Mouse (Mus musculus): ENCODE results near the gene Eef1a2. TPM values are rescaled to one million over a fixed set of nuclear protein-coding genes. Genes with fewer than 3 reads are reported as not detected.

Gene Eef1a2
- polyA plus RNA-seq, 1 experiment: not detected

DNA sequence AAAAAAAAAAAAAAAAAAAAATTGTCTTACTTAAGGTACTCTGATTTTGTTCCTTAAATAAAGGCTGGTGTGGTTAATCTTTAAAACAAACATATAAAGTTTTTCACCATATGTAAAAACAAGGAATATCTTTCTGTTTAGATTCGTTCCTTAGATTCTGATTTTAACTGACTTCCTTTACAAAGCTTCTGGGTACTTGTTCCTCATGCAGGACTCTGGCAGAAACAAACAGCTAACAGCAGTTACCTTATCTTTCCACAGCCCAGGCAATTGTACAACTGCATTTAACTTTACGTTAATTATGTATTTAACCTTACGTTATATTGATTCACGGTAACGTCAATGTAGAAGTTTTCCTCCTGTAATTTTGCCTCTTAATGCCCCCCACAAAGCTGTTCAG lies 9.7 kb upstream of the Eef1a2 start:
- Histone ChIP-seq H3K27me3 (ENCODE audit: control insufficient read depth, insufficient read depth, low read length, poor library complexity, severe bottlenecking) (no peaks in the 10 kb centered on the region), H3K4me3 (ENCODE audit: low read depth, low read length) (no peak overlapping the region), H3K36me3 (ENCODE audit: control insufficient read depth, insufficient read depth, low read length, poor library complexity, severe bottlenecking) (no peaks in the 10 kb centered on the region), H3K4me1 (ENCODE audit: control insufficient read depth, insufficient read depth, low read length) (no peaks in the 10 kb centered on the region), H3K9me3 (replicated peaks; ENCODE audit: control insufficient read depth, insufficient read depth, low read length, poor library complexity, severe bottlenecking) (peaks cover 11% of the 10 kb centered on the region; the same call in 1 of the 2 replicates), H3K27ac (ENCODE audit: insufficient read depth, low read length) (no peak overlapping the region), H3K9ac (ENCODE audit: low read depth, poor library complexity, severe bottlenecking) (no peak overlapping the region)
- TF ChIP-seq CTCF (IDR thresholded peaks at IDR 0.05; ENCODE audit: low read depth, low read length) (no peak), POLR2A (IDR thresholded peaks at IDR 0.05; ENCODE audit: insufficient read depth, low read length) (no peak)

DNA sequence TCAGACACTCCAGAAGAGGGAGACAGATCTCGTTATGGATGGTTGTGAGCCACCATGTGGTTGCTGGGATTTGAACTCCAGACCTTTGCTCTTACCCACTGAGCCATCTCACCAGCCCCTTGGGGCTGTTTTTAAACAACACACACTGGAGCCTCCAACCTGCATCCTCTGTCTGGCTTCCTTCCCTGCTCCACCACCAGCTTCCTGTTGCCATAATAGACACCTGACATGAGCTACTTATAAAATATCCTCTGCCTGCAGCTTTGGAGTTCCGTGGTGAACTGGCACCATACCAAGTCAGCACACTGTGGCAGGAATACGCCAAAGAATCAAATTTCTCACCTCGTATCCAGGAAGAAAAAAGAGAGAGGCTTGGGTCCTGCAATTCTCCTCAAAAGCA lies 4.0 kb upstream of the Eef1a2 start:
- Histone ChIP-seq H3K4me3 (ENCODE audit: low read depth, low read length) (no peak overlapping the region), H3K36me3 (ENCODE audit: control insufficient read depth, insufficient read depth, low read length, poor library complexity, severe bottlenecking) (no peaks in the 10 kb centered on the region), H3K9me3 (replicated peaks; ENCODE audit: control insufficient read depth, insufficient read depth, low read length, poor library complexity, severe bottlenecking) (no peaks in the 10 kb centered on the region), H3K9ac (ENCODE audit: low read depth, poor library complexity, severe bottlenecking) (no peak overlapping the region), H3K27ac (ENCODE audit: insufficient read depth, low read length) (no peak overlapping the region), H3K4me1 (ENCODE audit: control insufficient read depth, insufficient read depth, low read length) (no peaks in the 10 kb centered on the region), H3K27me3 (ENCODE audit: control insufficient read depth, insufficient read depth, low read length, poor library complexity, severe bottlenecking) (no peaks in the 10 kb centered on the region)
- no peak for TF ChIP-seq POLR2A (IDR thresholded peaks at IDR 0.05; ENCODE audit: insufficient read depth, low read length)
- no peak for TF ChIP-seq CTCF (IDR thresholded peaks at IDR 0.05; ENCODE audit: low read depth, low read length)
- TF ChIP-seq EP300 (IDR thresholded peaks at IDR 0.05; ENCODE audit: insufficient read depth, low read depth, low read length): no peak

DNA sequence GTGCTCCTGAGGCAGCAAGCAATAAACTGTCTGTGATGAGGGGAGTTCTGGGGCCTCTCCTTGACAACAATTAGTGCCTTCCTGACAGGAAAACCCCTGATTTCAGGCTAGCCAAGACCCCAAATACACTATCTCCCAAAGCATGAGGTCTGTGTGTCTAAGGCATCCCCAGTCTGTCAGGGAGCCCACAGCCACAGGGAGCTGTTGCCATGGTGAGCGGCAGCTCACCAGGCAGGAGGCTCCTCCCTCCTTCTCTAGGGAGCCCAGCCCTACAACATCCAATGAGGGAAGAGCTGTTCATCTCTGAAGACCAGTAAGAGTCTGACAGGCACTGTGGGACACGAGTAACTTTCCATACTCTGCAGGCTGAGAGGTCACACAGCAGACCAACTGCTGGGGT lies 3.0 kb upstream of the Eef1a2 start:
- TF ChIP-seq EP300 (IDR thresholded peaks at IDR 0.05; ENCODE audit: insufficient read depth, low read depth, low read length): no peak
- TF ChIP-seq POLR2A (IDR thresholded peaks at IDR 0.05; ENCODE audit: insufficient read depth, low read length): no peak
- no peak for TF ChIP-seq CTCF (IDR thresholded peaks at IDR 0.05; ENCODE audit: low read depth, low read length)
- Histone ChIP-seq H3K4me1 (ENCODE audit: control insufficient read depth, insufficient read depth, low read length) (no peaks in the 10 kb centered on the region), H3K4me3 (ENCODE audit: low read depth, low read length) (no peak overlapping the region), H3K27me3 (ENCODE audit: control insufficient read depth, insufficient read depth, low read length, poor library complexity, severe bottlenecking) (no peaks in the 10 kb centered on the region), H3K9ac (ENCODE audit: low read depth, poor library complexity, severe bottlenecking) (no peak overlapping the region), H3K36me3 (ENCODE audit: control insufficient read depth, insufficient read depth, low read length, poor library complexity, severe bottlenecking) (no peaks in the 10 kb centered on the region), H3K27ac (ENCODE audit: insufficient read depth, low read length) (no peak overlapping the region), H3K9me3 (replicated peaks; ENCODE audit: control insufficient read depth, insufficient read depth, low read length, poor library complexity, severe bottlenecking) (no peaks in the 10 kb centered on the region)

DNA sequence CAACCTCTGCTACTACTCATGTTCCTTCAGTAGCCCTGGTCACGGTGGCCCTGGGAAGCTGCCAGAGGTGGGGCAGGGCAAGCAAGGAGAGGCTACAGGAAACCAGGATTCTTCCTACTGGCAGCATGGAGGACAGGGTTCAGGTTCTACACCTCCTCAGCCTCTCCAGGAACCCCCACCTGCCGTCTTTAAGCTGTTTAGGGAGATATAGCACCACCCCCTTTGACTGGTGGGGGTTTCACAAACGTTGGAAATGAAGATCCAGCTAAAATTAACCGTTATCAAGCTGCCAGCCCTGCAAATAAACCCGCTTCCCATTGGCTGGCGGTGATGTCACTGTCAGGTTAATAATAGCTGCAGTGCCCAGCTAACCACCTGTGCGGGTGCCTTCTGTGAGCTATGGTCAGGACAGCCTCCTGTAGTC lies 2.3 kb upstream of the Eef1a2 start:
- Histone ChIP-seq H3K27ac (ENCODE audit: insufficient read depth, low read length) (no peak overlapping the region), H3K4me3 (ENCODE audit: low read depth, low read length) (no peak overlapping the region), H3K36me3 (ENCODE audit: control insufficient read depth, insufficient read depth, low read length, poor library complexity, severe bottlenecking) (no peaks in the 10 kb centered on the region), H3K27me3 (ENCODE audit: control insufficient read depth, insufficient read depth, low read length, poor library complexity, severe bottlenecking) (no peaks in the 10 kb centered on the region), H3K9me3 (replicated peaks; ENCODE audit: control insufficient read depth, insufficient read depth, low read length, poor library complexity, severe bottlenecking) (no peaks in the 10 kb centered on the region), H3K4me1 (ENCODE audit: control insufficient read depth, insufficient read depth, low read length) (no peaks in the 10 kb centered on the region), H3K9ac (ENCODE audit: low read depth, poor library complexity, severe bottlenecking) (no peak overlapping the region)
- TF ChIP-seq CTCF (IDR thresholded peaks at IDR 0.05; ENCODE audit: low read depth, low read length): no peak
- no peak for TF ChIP-seq EP300 (IDR thresholded peaks at IDR 0.05; ENCODE audit: insufficient read depth, low read depth, low read length)
- no peak for TF ChIP-seq POLR2A (IDR thresholded peaks at IDR 0.05; ENCODE audit: insufficient read depth, low read length)

DNA sequence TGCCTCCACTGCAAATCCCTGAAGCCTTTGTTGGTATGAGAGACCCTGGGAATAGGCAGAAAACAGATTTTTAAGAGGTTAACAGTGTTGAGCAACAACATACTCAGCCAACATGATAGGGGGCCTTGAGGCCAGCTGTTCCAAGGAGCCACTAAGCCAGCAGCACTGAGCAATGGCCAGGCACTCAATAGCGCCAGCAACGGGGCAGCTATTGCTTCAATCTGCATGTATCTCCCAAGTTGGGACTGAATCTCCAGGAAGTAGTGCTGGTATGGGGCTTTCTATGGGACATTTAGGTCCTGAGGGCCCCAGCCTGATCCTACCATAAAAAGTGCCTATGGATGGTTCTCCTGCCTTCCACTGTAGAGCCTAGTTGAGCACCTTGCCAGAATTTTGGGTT lies 1.7 kb upstream of the Eef1a2 start:
- no peak overlapping the region for H3K4me3 ChIP-seq (ENCODE audit: low read depth, low read length)
- no peaks in the 10 kb centered on the region for H3K27me3 ChIP-seq (ENCODE audit: control insufficient read depth, insufficient read depth, low read length, poor library complexity, severe bottlenecking)
- no peaks in the 10 kb centered on the region for H3K4me1 ChIP-seq (ENCODE audit: control insufficient read depth, insufficient read depth, low read length)
- H3K9ac ChIP-seq (ENCODE audit: low read depth, poor library complexity, severe bottlenecking): no peak overlapping the region
- no peak overlapping the region for H3K27ac ChIP-seq (ENCODE audit: insufficient read depth, low read length)
- TF ChIP-seq POLR2A (IDR thresholded peaks at IDR 0.05; ENCODE audit: insufficient read depth, low read length) (no peak), EP300 (IDR thresholded peaks at IDR 0.05; ENCODE audit: insufficient read depth, low read depth, low read length) (no peak), CTCF (IDR thresholded peaks at IDR 0.05; ENCODE audit: low read depth, low read length) (no peak)
- no peaks in the 10 kb centered on the region for H3K36me3 ChIP-seq (ENCODE audit: control insufficient read depth, insufficient read depth, low read length, poor library complexity, severe bottlenecking)
- no peaks in the 10 kb centered on the region for H3K9me3 ChIP-seq (replicated peaks; ENCODE audit: control insufficient read depth, insufficient read depth, low read length, poor library complexity, severe bottlenecking)

DNA sequence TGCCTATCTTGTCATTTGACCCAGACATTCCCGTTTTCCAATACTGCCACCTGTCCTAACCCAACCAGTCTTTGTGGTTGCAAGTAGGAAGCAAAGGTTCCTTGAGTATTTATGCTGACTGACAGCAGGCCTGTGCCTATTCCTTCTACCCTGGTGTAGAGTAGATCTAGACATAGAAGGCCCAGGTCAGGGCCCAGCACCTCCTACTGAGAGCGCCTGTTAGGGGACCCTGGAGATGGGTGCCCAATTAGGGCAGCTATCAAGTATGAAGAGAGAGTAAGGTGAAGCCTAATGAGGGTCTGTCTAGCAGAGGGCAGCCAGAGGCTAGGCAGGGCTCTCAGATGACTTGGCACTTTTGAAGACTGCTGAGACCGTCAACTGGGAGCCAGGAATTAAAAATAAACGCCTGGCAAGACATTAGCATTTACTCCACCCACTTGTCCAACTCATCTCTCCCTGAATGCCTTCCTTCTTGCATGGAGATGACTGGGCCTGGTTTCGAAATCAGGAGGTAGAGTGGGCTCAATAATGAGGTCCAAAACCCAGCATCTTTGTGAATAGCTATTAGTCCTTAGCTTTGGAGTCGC lies 995 bp upstream of the Eef1a2 start:
- no peaks in the 10 kb centered on the region for H3K27me3 ChIP-seq (ENCODE audit: control insufficient read depth, insufficient read depth, low read length, poor library complexity, severe bottlenecking)
- no peak overlapping the region for H3K4me3 ChIP-seq (ENCODE audit: low read depth, low read length)
- no peaks in the 10 kb centered on the region for H3K9me3 ChIP-seq (replicated peaks; ENCODE audit: control insufficient read depth, insufficient read depth, low read length, poor library complexity, severe bottlenecking)
- no peak overlapping the region for H3K9ac ChIP-seq (ENCODE audit: low read depth, poor library complexity, severe bottlenecking)
- no peaks in the 10 kb centered on the region for H3K36me3 ChIP-seq (ENCODE audit: control insufficient read depth, insufficient read depth, low read length, poor library complexity, severe bottlenecking)
- H3K4me1 ChIP-seq (ENCODE audit: control insufficient read depth, insufficient read depth, low read length): no peaks in the 10 kb centered on the region
- no peak overlapping the region for H3K27ac ChIP-seq (ENCODE audit: insufficient read depth, low read length)
- TF ChIP-seq CTCF (IDR thresholded peaks at IDR 0.05; ENCODE audit: low read depth, low read length) (no peak), POLR2A (IDR thresholded peaks at IDR 0.05; ENCODE audit: insufficient read depth, low read length) (no peak), EP300 (IDR thresholded peaks at IDR 0.05; ENCODE audit: insufficient read depth, low read depth, low read length) (no peak)

Data from ES-Bruce4 (cell line).